Mouse (Mus musculus) 3T3-L1 (cell line): ENCODE results near the gene Spsb2.

Source experiments
- DNase-seq: peaks from one replicate; pipeline ENCODE4 v3.0.0-alpha.2; 2015; ENCODE audit warnings: low read depth, low spot score

The Spsb2 gene

DNA sequence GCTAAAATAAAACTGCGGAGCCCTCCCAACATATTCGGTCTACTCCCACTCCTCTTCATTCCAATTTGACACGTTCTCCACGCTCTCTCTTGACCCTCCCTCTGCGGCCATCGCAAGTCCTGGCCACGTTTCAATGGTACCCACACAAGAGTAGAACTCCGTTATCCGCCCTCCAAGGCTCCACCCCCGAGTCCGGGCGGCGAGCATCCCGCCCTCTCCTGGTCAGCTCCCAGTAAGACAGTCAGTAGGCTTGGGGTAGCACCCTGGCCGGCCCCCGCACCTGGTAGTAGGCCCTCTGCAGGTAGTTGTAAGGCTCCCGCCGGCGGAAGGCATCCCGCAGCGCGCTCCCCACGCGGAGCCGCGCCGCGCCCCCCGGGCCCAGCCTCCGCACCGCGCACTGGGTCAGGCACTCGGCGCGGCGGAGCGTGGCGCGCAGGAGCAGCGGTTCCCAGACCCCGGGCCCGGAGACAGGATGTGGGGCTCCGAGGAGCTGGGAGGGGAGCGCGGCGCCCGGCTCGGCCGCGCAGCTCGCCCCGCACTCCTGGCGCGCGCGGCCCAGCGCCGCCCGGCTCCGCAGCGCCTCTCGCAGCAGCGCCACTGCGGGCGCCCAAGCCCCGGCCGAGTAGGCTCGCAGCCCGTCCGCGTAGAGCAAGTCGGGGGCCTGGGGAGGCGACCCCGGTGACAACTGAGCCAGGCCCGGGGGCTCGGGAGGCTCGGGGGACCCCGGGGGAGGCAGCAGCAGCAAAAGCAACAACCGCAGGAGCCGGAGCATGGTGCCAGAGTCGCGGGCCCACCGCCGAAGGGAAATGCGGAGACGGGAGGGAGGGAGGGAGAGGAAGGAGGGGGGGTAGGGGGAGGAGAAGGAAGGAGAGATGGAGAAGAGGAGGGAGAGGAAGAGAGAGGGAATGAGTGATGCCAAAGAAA is 48.7 kb downstream of the Spsb2 start, which contains the start of gene P3h3:
TSS of gene P3h3 (minus strand) at position 837 of the 924 bp plus-strand sequence.
- peak; percentile 80 for DNase-seq

DNA sequence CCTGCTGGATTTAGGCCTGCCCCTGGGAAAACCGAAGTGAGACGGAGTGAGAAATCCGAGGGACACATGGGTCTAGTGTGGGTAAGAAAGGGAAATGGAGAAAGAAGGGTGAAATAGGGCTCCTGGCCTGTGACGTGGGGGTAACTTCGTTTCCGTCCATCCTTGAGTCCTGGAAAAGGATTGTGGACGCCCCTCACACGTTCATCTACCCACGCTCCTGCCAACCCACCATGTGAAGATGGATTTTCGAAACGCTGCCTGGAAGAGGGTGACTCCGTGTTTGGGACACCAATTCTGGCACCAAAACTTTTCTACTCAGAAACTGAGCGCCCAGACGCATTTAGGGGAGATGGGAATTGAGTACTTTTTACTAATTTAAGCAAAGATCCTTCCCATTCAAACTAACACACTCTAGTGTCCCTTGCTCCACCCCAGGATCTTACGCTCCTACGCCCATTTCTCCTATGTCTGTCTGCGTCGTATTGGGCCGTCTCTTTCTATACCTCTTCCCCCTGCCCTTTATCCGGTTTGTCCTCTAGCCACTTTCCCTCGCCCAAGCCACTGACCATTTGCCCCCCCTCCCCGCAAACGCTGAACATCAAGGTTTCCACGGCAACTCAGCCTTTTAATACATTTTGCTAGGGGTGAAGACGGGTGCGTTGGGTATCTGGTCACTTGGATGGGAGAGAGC is 49.5 kb downstream of the Spsb2 start:
- peak; percentile 21 for DNase-seq

DNA sequence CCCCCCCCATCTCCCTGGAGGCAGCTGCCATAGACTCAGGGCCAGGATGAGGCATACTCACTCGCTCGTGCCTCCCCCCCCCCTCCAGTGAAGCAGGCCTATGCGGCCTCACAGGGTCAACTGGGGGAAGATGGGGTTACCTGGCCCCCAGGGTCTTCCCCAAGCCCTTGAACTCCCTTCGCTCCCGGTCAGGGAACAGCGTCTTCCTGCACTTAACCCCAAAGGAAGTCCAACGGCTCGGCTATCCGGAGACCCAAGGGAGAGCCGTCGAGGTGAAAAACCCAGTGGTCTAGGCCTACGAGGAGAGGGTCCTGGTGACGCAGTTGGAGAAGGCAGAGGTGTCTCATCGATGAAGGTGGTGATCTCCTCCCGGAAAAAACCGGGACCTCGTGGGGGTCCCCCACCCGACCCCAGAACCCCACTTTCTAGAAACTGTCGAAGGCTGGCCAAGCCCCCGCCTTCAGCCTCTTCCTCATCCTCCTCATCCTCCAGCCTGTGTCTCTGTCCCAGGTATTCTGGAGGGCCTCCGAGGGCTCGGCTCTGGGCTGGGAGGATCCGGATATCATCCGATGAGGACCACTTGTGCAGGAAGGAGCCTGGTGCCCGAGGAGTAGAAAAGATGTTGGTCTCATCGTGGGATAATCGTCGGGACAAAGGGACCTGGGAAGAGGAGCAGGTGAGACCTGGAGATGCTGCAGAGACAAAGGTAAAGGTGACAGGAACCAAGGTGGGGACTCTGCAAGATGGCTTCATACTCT is 50.3 kb downstream of the Spsb2 start:
- no peak for DNase-seq

DNA sequence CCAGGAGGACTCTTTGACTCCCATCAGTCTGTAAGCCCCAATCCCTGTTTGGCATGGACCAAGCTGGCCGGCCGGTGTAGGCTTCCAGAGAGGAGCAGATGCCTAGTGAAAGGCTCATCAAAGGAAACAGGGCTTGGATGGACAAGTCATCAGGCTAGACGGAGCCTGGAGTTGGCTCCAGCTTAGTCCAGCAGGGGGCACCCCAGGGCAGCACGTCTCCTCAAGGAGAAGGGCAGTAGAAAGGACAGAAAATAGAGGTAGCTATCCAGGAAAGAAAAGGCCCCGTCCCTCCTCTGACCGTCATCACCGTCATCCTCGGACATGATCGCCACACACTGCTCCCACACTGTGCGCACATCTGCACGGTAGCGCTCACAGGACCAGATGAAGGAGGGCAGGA is 51.3 kb downstream of the Spsb2 start:
- DNase-seq: peak; percentile 93
